Mouse (Mus musculus) spleen, postnatal 4 days (tissue): ENCODE measurements around the gene Gm26992.

Experiments
- DNase-seq, 2 experiments: peaks; one replicate each; pipeline ENCODE4 v3.0.0; 2022; ENCODE audit warnings: low spot score in 2 of 2

The Gm26992 gene

GRCm38 (mm10) chrX:103484050-103484449, 62.2 kb downstream of the Gm26992 start:
- peak in 1 of 2 experiments; percentile 66 for DNase-seq

- DNase-seq = no peak
Measured at GRCm38 (mm10) chrX:103490853-103491252, 69.0 kb downstream of the Gm26992 start.

- peak in 1 of 2 experiments; percentile 12 for DNase-seq
Measured at GRCm38 (mm10) chrX:103492398-103493256, 70.8 kb downstream of the Gm26992 start.

GRCm38 (mm10) chrX:103493351-103494173, 71.8 kb downstream of the Gm26992 start:
- peak; percentile 54 to 84 for DNase-seq

GRCm38 (mm10) chrX:103499374-103499773, 77.6 kb downstream of the Gm26992 start:
- DNase-seq = no peak

- no peak for DNase-seq
Measured at GRCm38 (mm10) chrX:103500137-103500536, 78.3 kb downstream of the Gm26992 start.

- no peak for DNase-seq
Measured at GRCm38 (mm10) chrX:103508218-103508617, 86.4 kb downstream of the Gm26992 start.

GRCm38 (mm10) chrX:103509168-103510019, 87.6 kb downstream of the Gm26992 start:
- no peak for DNase-seq

GRCm38 (mm10) chrX:103514782-103515181, 93.0 kb downstream of the Gm26992 start:
- DNase-seq = no peak

- no peak for DNase-seq
Measured at GRCm38 (mm10) chrX:103515346-103515745, 93.5 kb downstream of the Gm26992 start.

- DNase-seq = no peak
Measured at GRCm38 (mm10) chrX:103518798-103519197, 97.0 kb downstream of the Gm26992 start.

GRCm38 (mm10) chrX:103519547-103519946, 97.7 kb downstream of the Gm26992 start:
- no peak for DNase-seq

- DNase-seq = no peak
Measured at GRCm38 (mm10) chrX:103521221-103521716, 99.5 kb downstream of the Gm26992 start.

- peak; percentile 71 to 85 for DNase-seq
Measured at GRCm38 (mm10) chrX:103529185-103529584, 107.4 kb downstream of the Gm26992 start.
